Mouse (Mus musculus): ENCODE data around the gene Fam163b.

DNA sequence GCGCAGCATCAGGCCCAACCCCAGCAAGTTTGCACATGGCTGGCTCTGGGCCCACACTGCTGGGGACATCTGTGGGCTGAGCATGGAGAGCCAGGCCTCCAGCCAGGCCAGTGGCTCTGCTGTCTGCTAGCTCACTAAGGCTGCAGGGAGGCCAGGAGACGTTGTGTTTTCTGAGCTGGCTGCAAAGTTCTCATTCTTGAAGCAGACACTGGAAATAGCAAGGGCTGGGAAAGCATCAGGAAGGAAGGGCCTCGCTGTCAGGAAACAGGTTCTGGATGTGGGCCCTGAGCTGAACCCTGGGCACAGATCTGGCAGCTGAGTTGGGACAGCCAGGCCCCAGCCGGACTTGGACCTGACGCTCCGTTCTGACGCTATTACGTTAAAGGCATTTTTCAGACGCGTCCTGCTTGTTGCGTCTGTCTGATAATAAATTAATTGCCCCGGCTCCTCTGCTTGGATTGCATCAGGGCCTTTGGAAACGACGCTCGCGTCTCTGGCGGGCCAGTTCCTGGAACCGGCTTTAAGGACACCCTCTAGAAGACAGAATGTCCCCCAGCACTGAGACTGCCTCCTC is 54.1 kb downstream of the Fam163b start:
- TF ChIP-seq CTCF (IDR thresholded peaks at IDR 0.05; ENCODE audit: control insufficient read depth, insufficient read depth, low read length) (no peak), POLR2A (IDR thresholded peaks at IDR 0.05; ENCODE audit: borderline replicate concordance, control insufficient read depth, low read depth, low read length) (no peak)

All from bone marrow, adult 2 months (tissue).